ENCODE assay signal across 8 mouse cellular contexts in the genomic region with DNA sequence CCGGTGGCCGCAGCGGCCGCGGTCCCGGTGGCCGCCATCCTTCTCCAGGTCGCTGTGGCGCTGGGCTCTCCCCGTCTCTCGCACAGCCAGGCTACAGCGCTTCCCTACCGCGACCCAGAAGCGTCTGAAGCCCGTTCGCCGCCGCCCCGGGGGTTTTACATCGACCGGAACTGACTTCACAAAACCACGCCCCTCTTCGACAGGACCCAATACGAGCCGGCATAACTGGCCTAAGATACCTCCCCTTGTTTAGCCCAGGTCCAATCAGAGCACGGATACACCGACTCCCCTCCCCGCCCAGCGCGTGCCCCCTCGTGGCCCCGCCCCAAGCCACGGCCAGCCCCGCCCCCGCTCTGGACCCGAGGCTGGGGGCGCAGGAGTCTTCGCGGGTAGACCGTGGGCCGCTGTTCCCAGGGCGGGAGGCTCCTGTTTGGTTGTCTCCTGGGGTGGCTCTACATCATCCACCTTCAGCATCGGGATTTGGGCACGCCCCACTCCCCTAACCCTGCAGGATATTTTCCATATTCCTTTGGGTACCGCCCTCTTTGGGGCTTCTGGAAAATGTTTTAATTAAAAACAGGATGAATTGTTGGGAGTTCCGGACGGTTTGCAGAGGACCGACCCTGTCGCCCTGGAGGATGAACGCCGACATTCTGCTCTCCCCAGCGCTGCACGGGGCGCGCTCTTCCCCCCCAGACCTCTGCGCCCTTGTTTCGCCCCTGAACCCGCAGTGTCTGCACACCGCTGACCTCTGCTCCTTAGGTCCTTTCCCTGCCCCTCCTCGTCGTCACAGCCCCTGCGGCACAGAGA. TPM values are rescaled to one million over a fixed set of nuclear protein-coding genes. Genes with fewer than 3 reads are reported as not detected.
DNase-seq lines count a peak whose midpoint lies in the region; ATAC-seq lines count a peak whose summit lies in the region.

Aplp2 (minus strand) TSS at position 126 of the 810 bp plus-strand sequence.

- no peaks in the 10 kb centered on the region for H3K36me3 ChIP-seq in intestine, embryonic 14.5 days (ENCODE audit: control insufficient read depth, insufficient read depth, low read length)

- peak within 1 kb of the TSS; percentile 82 for H3K27ac ChIP-seq in intestine, embryonic 14.5 days (ENCODE audit: low read depth)

- H3K4me2 ChIP-seq in intestine, embryonic 14.5 days (ENCODE audit: low read length) = peak within 1 kb of the TSS; percentile 87

- H3K9me3 ChIP-seq in intestine, embryonic 14.5 days (ENCODE audit: control insufficient read depth, low read length) = no peaks in the 10 kb centered on the region

- DNase-seq in adrenal gland, adult 18-20 months (ENCODE audit: low spot score in 2 of 2) = peak; percentile 99
- DNase-seq in embryo, embryonic 11 days = peak; percentile 98
- peak; percentile 98 for DNase-seq in gastrocnemius, postnatal 25 days
- peak; percentile 97 for DNase-seq in intestine, embryonic 14.5 days (ENCODE audit: low spot score)
- DNase-seq in left cerebral cortex, postnatal 14 days (ENCODE audit: low spot score in 2 of 2) = peak; percentile 98
- peak; percentile 98 for DNase-seq in mesoderm, embryonic 11.5 days (ENCODE audit: low read depth, low spot score)
- DNase-seq in right cerebral cortex, postnatal 36 days (ENCODE audit: low spot score in 2 of 2) = peak; percentile 96 to 97
- peak; percentile 99 for DNase-seq in yolk sac, embryonic 10.5 days (ENCODE audit: low spot score)

- ATAC-seq in intestine, embryonic 14.5 days (replicated peaks; ENCODE audit: low FRiP score, low TSS enrichment, low read depth) = peak; percentile 100

- H3K27me3 ChIP-seq in intestine, embryonic 14.5 days (replicated peaks; ENCODE audit: control insufficient read depth, insufficient read depth, low read length) = no peaks in the 10 kb centered on the region

- peak within 1 kb of the TSS; percentile 82 for H3K9ac ChIP-seq in intestine, embryonic 14.5 days (ENCODE audit: low read length)

- H3K4me1 ChIP-seq in intestine, embryonic 14.5 days (replicated peaks; ENCODE audit: control insufficient read depth, insufficient read depth, low read length) = peaks cover 17% of the 10 kb centered on the region

- intact Hi-C loops in left cerebral cortex, postnatal 14 days (cut with DNase I) = loop anchor here (5.0 kb wide), 1 partner anchor 130 kb away; no protein-coding TSS in a partner anchor

- under 1% methylated on average over 63 of the region's 63 CpGs for WGBS in intestine, embryonic 14.5 days

- peak within 1 kb of the TSS; percentile 92 for H3K4me3 ChIP-seq in intestine, embryonic 14.5 days (ENCODE audit: low read depth, low read length)

RNA-seq across cellular contexts. Expression of gene Aplp2, which starts in this region (rescaled TPM):
- total RNA-seq in adrenal gland, adult 18-20 months (2021) = 100 to 1,000 TPM; 676 to 807 TPM
- total RNA-seq in gastrocnemius, postnatal 25 days (2021) = 100 to 1,000 TPM; 105 to 124 TPM
- polyA plus RNA-seq in intestine, embryonic 14.5 days (2014; fragmentation: Nextera tagmentation; extraction: Ambion mirVana) = 220 and 232 TPM in 2 replicates
- 100 to 1,000 TPM; 496 to 530 TPM for total RNA-seq in left cerebral cortex, postnatal 14 days (2021)

Comparison
In these comparisons a context has a peak if more than half of its experiments do, and no peak if none do; other contexts are left out.
1. Peak in every context shown above with its lines: DNase-seq, ATAC-seq, H3K4me3 ChIP-seq and H3K27ac ChIP-seq.